Comparison of ENCODE assay signal across 9 mouse cellular contexts in genomic region chr7:41499018-41499388, GRCm38 (mm10). TPM values are rescaled to one million over a fixed set of nuclear protein-coding genes. Genes with fewer than 3 reads are reported as not detected.
A peak's percentile ranks its signal among the peaks of the same experiment; 100 is the strongest.
DNase-seq lines count a peak whose midpoint lies in the region; ATAC-seq and TF ChIP-seq lines count a peak whose summit lies in the region.
"Not testable (repeated sequence)": the region's sequence is repeated elsewhere in the genome, so short reads cannot be mapped to it uniquely, and the experiment has no call there.
"Had no signal": no experiment of that assay in that cellular context is flagged by ENCODE, and none has a peak within 500 bp of the region (broad histone marks: within the 10 kb centered on the region; RNA-seq: fewer than 3 reads in every experiment).

No protein-coding gene starts in this region.

- not testable (repeated sequence) for H3K36me3 ChIP-seq in ES-E14 (ENCODE audit: control insufficient read depth, insufficient read depth, low read length, poor library complexity, severe bottlenecking); hindbrain, embryonic 14.5 days (replicated peaks; ENCODE audit: control insufficient read depth, insufficient read depth); liver, postnatal 0 days (replicated peaks; ENCODE audit: insufficient read depth, low read length); midbrain, embryonic 15.5 days (replicated peaks); stomach, embryonic 16.5 days (ENCODE audit: control insufficient read depth, insufficient read depth, low read length)
- peaks cover 15% of the 10 kb centered on the region for H3K36me3 ChIP-seq in embryonic facial prominence, embryonic 13.5 days

- peak overlapping the region; percentile 77 for H3K9ac ChIP-seq in ES-E14 (ENCODE audit: insufficient read depth, low read depth, low read length, poor library complexity, severe bottlenecking)
- peak overlapping the region; percentile 79 for H3K9ac ChIP-seq in embryonic facial prominence, embryonic 13.5 days
- H3K9ac ChIP-seq in hindbrain, embryonic 14.5 days = peak overlapping the region; percentile 34
- H3K9ac ChIP-seq in liver, postnatal 0 days (replicated peaks) = peak overlapping the region; percentile 58
- H3K9ac ChIP-seq in midbrain, embryonic 15.5 days = peak overlapping the region; percentile 38
- peak overlapping the region; percentile 80 for H3K9ac ChIP-seq in stomach, embryonic 16.5 days (ENCODE audit: low read length)

- H3K9me3 ChIP-seq in ES-E14 (ENCODE audit: control insufficient read depth, insufficient read depth, low read depth, low read length); hindbrain, embryonic 14.5 days (ENCODE audit: control insufficient read depth, low read length); liver, postnatal 0 days (ENCODE audit: low read length); midbrain, embryonic 15.5 days; stomach, embryonic 16.5 days (replicated peaks; ENCODE audit: control insufficient read depth, low read length): not testable (repeated sequence)
- H3K9me3 ChIP-seq in embryonic facial prominence, embryonic 13.5 days = peaks cover 13% of the 10 kb centered on the region

- H3K4me2 ChIP-seq in embryonic facial prominence, embryonic 13.5 days = peak overlapping the region; percentile 81
- peak overlapping the region; percentile 86 for H3K4me2 ChIP-seq in hindbrain, embryonic 14.5 days (replicated peaks)
- H3K4me2 ChIP-seq in liver, postnatal 0 days (ENCODE audit: low read depth, low read length) = peak overlapping the region; percentile 96
- H3K4me2 ChIP-seq in midbrain, embryonic 15.5 days = peak overlapping the region; percentile 75
- peak overlapping the region; percentile 61 for H3K4me2 ChIP-seq in stomach, embryonic 16.5 days (ENCODE audit: low read depth, low read length)

- DNase-seq in ES-E14 (ENCODE audit: low read depth, low spot score); hindbrain, embryonic 14.5 days (ENCODE audit: low spot score); layer of hippocampus, adult 2 months (ENCODE audit: low spot score in 2 of 2); liver, postnatal 0 days: not testable (repeated sequence)

- under 1% methylated on average over 6 of the region's 6 CpGs for WGBS in embryonic facial prominence, embryonic 13.5 days
- 2% methylated on average over 6 of the region's 6 CpGs for WGBS in hindbrain, embryonic 14.5 days
- WGBS in liver, postnatal 0 days (ENCODE audit: insufficient replicate concordance) = under 1% methylated on average over 6 of the region's 6 CpGs
- 0% methylated on average over 6 of the region's 6 CpGs for whole genome bisulfite sequencing in midbrain, embryonic 15.5 days
- WGBS in stomach, embryonic 16.5 days = 2% methylated on average over 6 of the region's 6 CpGs

- TF ChIP-seq CTCF in layer of hippocampus, adult 2 months (conservative IDR thresholded peaks at IDR 0.05); liver, postnatal 0 days (IDR thresholded peaks at IDR 0.05; ENCODE audit: low read depth): not testable (repeated sequence)

- TF ChIP-seq EP300 in liver, postnatal 0 days (IDR thresholded peaks at IDR 0.05; ENCODE audit: low read depth) = not testable (repeated sequence)

- ATAC-seq in embryonic facial prominence, embryonic 13.5 days (ENCODE audit: insufficient number of reproducible peaks, insufficient read depth, low FRiP score, low TSS enrichment, low read depth); hindbrain, embryonic 14.5 days (ENCODE audit: low FRiP score); liver, postnatal 0 days; midbrain, embryonic 15.5 days (replicated peaks); stomach, embryonic 16.5 days (ENCODE audit: insufficient read depth, low FRiP score): not testable (repeated sequence)
- peak; percentile 77 for ATAC-seq in granulocyte monocyte progenitor cell, adult 5-6 weeks (replicated peaks; ENCODE audit: poor library complexity, severe bottlenecking)

- H3K27ac ChIP-seq in ES-E14 (ENCODE audit: insufficient read depth, low read depth, low read length, poor library complexity, severe bottlenecking); hindbrain, embryonic 14.5 days: not testable (repeated sequence)
- peak overlapping the region; percentile 55; the same call in 1 of the 2 replicates for H3K27ac ChIP-seq in embryonic facial prominence, embryonic 13.5 days
- peak overlapping the region; percentile 86 for H3K27ac ChIP-seq in layer of hippocampus, adult 2 months
- peak overlapping the region; percentile 81 for H3K27ac ChIP-seq in liver, postnatal 0 days (ENCODE audit: low read depth)
- H3K27ac ChIP-seq in midbrain, embryonic 15.5 days = peak overlapping the region; percentile 76
- peak overlapping the region; percentile 77; the same call in 1 of the 2 replicates for H3K27ac ChIP-seq in stomach, embryonic 16.5 days (ENCODE audit: low read length)

- H3K4me3 ChIP-seq in ES-E14 (ENCODE audit: insufficient read depth in 1 of 2, low read depth in 1 of 2, low read length in 2 of 2, poor library complexity in 1 of 2, severe bottlenecking in 1 of 2) = peak overlapping the region; percentile 74 to 83
- H3K4me3 ChIP-seq in embryonic facial prominence, embryonic 13.5 days = peak overlapping the region; percentile 61
- peak overlapping the region; percentile 47 for H3K4me3 ChIP-seq in hindbrain, embryonic 14.5 days (replicated peaks; ENCODE audit: low read length)
- peak overlapping the region; percentile 80 for H3K4me3 ChIP-seq in layer of hippocampus, adult 2 months
- peak overlapping the region; percentile 67 for H3K4me3 ChIP-seq in liver, postnatal 0 days (ENCODE audit: low read depth, low read length)
- H3K4me3 ChIP-seq in midbrain, embryonic 15.5 days = peak overlapping the region; percentile 71
- H3K4me3 ChIP-seq in stomach, embryonic 16.5 days (replicated peaks; ENCODE audit: low read length) = peak overlapping the region; percentile 59

- not testable (repeated sequence) for H3K4me1 ChIP-seq in ES-E14 (ENCODE audit: control insufficient read depth in 2 of 2, insufficient read depth in 2 of 2, low read length in 2 of 2, poor library complexity in 1 of 2); embryonic facial prominence, embryonic 13.5 days; hindbrain, embryonic 14.5 days (replicated peaks; ENCODE audit: control insufficient read depth, insufficient read depth, low read length); liver, postnatal 0 days (ENCODE audit: insufficient read depth); midbrain, embryonic 15.5 days; stomach, embryonic 16.5 days (ENCODE audit: control insufficient read depth, insufficient read depth, low read length)

- in situ Hi-C loops in ES-E14 (cut with MboI; ENCODE audit: low sequenced_read_pairs in 2 of 2, unreplicated experiment in 2 of 2) = not testable (repeated sequence)

- not testable (repeated sequence) for H3K27me3 ChIP-seq in embryonic facial prominence, embryonic 13.5 days; hindbrain, embryonic 14.5 days (ENCODE audit: control insufficient read depth, insufficient read depth, low read length); liver, postnatal 0 days (ENCODE audit: insufficient read depth, low read length); midbrain, embryonic 15.5 days (replicated peaks); stomach, embryonic 16.5 days (ENCODE audit: control insufficient read depth, insufficient read depth, low read length)

RNA-seq across cellular contexts. Expression of gene Gm20449, which starts 0.2 kb away (rescaled TPM):
- total RNA-seq in ES-E14 (2012; rRNA removed) = 0.04 and 0.16 TPM in 2 replicates
- polyA plus RNA-seq in embryonic facial prominence, embryonic 13.5 days (2015; fragmentation: Nextera tagmentation; extraction: Ambion mirVana) = 0.10 and 0.17 TPM in 2 replicates
- not detected in 2 replicates for total RNA-seq in granulocyte monocyte progenitor cell, adult 5-6 weeks (2014; fragmentation: Nextera tagmentation)
- not detected in 2 replicates for total RNA-seq in granulocyte monocyte progenitor cell, adult 5-6 weeks (2017)
- polyA plus RNA-seq in hindbrain, embryonic 14.5 days (2014; fragmentation: Nextera tagmentation; extraction: Ambion mirVana) = 0.16 and 0.17 TPM in 2 replicates
- total RNA-seq in layer of hippocampus, adult 2 months (2021) = under 1 TPM; 0.10 to 0.33 TPM
- not detected in 2 replicates for polyA plus RNA-seq in liver, postnatal 0 days (2015; fragmentation: Nextera tagmentation; extraction: Ambion mirVana)
- 0.06 and 0.09 TPM in 2 replicates for polyA plus RNA-seq in midbrain, embryonic 15.5 days (2015; fragmentation: Nextera tagmentation; extraction: Ambion mirVana)
- 0.18 TPM in 1 of 2 replicates, not detected in the other for polyA plus RNA-seq in stomach, embryonic 16.5 days (2015; fragmentation: Nextera tagmentation; extraction: Ambion mirVana)
- total RNA-seq: heart, postnatal 25 days had no signal

RNA-seq across cellular contexts. Expression of gene AW146154, which starts 0.7 kb away (rescaled TPM):
- total RNA-seq in ES-E14 (2012; rRNA removed) = 9.0 and 9.5 TPM in 2 replicates
- 10.7 and 14.5 TPM in 2 replicates for polyA plus RNA-seq in embryonic facial prominence, embryonic 13.5 days (2015; fragmentation: Nextera tagmentation; extraction: Ambion mirVana)
- 12.0 and 23.4 TPM in 2 replicates for total RNA-seq in granulocyte monocyte progenitor cell, adult 5-6 weeks (2014; fragmentation: Nextera tagmentation)
- total RNA-seq in granulocyte monocyte progenitor cell, adult 5-6 weeks (2017) = 7.5 and 8.4 TPM in 2 replicates
- polyA plus RNA-seq in hindbrain, embryonic 14.5 days (2014; fragmentation: Nextera tagmentation; extraction: Ambion mirVana) = 3.6 and 5.4 TPM in 2 replicates
- total RNA-seq in layer of hippocampus, adult 2 months (2021) = 10 to 100 TPM in 1 of 2 experiments, 1 to 10 TPM in 1; 9.9 to 13.5 TPM
- 2.3 and 2.8 TPM in 2 replicates for polyA plus RNA-seq in liver, postnatal 0 days (2015; fragmentation: Nextera tagmentation; extraction: Ambion mirVana)
- polyA plus RNA-seq in midbrain, embryonic 15.5 days (2015; fragmentation: Nextera tagmentation; extraction: Ambion mirVana) = 3.0 and 5.7 TPM in 2 replicates
- 9.5 and 10.2 TPM in 2 replicates for polyA plus RNA-seq in stomach, embryonic 16.5 days (2015; fragmentation: Nextera tagmentation; extraction: Ambion mirVana)

RNA-seq across cellular contexts. Expression of gene Vmn2r57, which starts 50.5 kb away (rescaled TPM):
- total RNA-seq in ES-E14 (2012; rRNA removed) = not detected in 2 replicates
- polyA plus RNA-seq in embryonic facial prominence, embryonic 13.5 days (2015; fragmentation: Nextera tagmentation; extraction: Ambion mirVana) = 0.21 and 0.48 TPM in 2 replicates
- total RNA-seq in granulocyte monocyte progenitor cell, adult 5-6 weeks (2014; fragmentation: Nextera tagmentation) = not detected in 2 replicates
- not detected in 2 replicates for total RNA-seq in granulocyte monocyte progenitor cell, adult 5-6 weeks (2017)
- 0.51 and 0.68 TPM in 2 replicates for polyA plus RNA-seq in hindbrain, embryonic 14.5 days (2014; fragmentation: Nextera tagmentation; extraction: Ambion mirVana)
- total RNA-seq in layer of hippocampus, adult 2 months (2021) = under 1 TPM; 0.33 to 0.39 TPM
- polyA plus RNA-seq in liver, postnatal 0 days (2015; fragmentation: Nextera tagmentation; extraction: Ambion mirVana) = 0.01 and 0.02 TPM in 2 replicates
- polyA plus RNA-seq in midbrain, embryonic 15.5 days (2015; fragmentation: Nextera tagmentation; extraction: Ambion mirVana) = 0.42 and 0.57 TPM in 2 replicates
- polyA plus RNA-seq in stomach, embryonic 16.5 days (2015; fragmentation: Nextera tagmentation; extraction: Ambion mirVana) = 0.22 and 0.31 TPM in 2 replicates
